Mouse (Mus musculus): Measurements from ENCODE around the gene Nkd2. TPM values are rescaled to one million over a fixed set of nuclear protein-coding genes. Genes with fewer than 3 reads are reported as not detected.

Nkd2 gene
- polyA plus RNA-seq, 1 experiment: 19.3 TPM

- DNase-seq (ENCODE audit: low read depth): no peak
- no peak for TF ChIP-seq CTCF (IDR thresholded peaks at IDR 0.05; ENCODE audit: borderline replicate concordance, extremely low read depth, insufficient read depth, insufficient read length)
- TF ChIP-seq POLR2A (IDR thresholded peaks at IDR 0.05; ENCODE audit: borderline replicate concordance, extremely low read depth, insufficient read depth, insufficient read length, poor library complexity, severe bottlenecking): no peak
Observed at GRCm38 (mm10) chr13:73839740-73840139, 7.7 kb downstream of the Nkd2 start.

GRCm38 (mm10) chr13:73839137-73839548 is 8.3 kb downstream of the Nkd2 start:
- peak; percentile 79 for DNase-seq (ENCODE audit: low read depth)
- TF ChIP-seq CTCF (IDR thresholded peaks at IDR 0.05; ENCODE audit: borderline replicate concordance, extremely low read depth, insufficient read depth, insufficient read length) (no peak), POLR2A (IDR thresholded peaks at IDR 0.05; ENCODE audit: borderline replicate concordance, extremely low read depth, insufficient read depth, insufficient read length, poor library complexity, severe bottlenecking) (no peak)

GRCm38 (mm10) chr13:73837708-73838107 is 9.7 kb downstream of the Nkd2 start:
- no peak for DNase-seq (ENCODE audit: low read depth)
- TF ChIP-seq POLR2A (IDR thresholded peaks at IDR 0.05; ENCODE audit: borderline replicate concordance, extremely low read depth, insufficient read depth, insufficient read length, poor library complexity, severe bottlenecking) (no peak), CTCF (IDR thresholded peaks at IDR 0.05; ENCODE audit: borderline replicate concordance, extremely low read depth, insufficient read depth, insufficient read length) (no peak)

- no peak for TF ChIP-seq CTCF (IDR thresholded peaks at IDR 0.05; ENCODE audit: borderline replicate concordance, extremely low read depth, insufficient read depth, insufficient read length)
- DNase-seq (ENCODE audit: low read depth): no peak
Observed at GRCm38 (mm10) chr13:73836491-73836890, 10.9 kb downstream of the Nkd2 start.

GRCm38 (mm10) chr13:73835791-73836190 is 11.6 kb downstream of the Nkd2 start:
- no peak for TF ChIP-seq CTCF (IDR thresholded peaks at IDR 0.05; ENCODE audit: borderline replicate concordance, extremely low read depth, insufficient read depth, insufficient read length)
- TF ChIP-seq POLR2A (IDR thresholded peaks at IDR 0.05; ENCODE audit: borderline replicate concordance, extremely low read depth, insufficient read depth, insufficient read length, poor library complexity, severe bottlenecking): no peak
- DNase-seq (ENCODE audit: low read depth): peak; percentile 51

- no peak for TF ChIP-seq CTCF (IDR thresholded peaks at IDR 0.05; ENCODE audit: borderline replicate concordance, extremely low read depth, insufficient read depth, insufficient read length)
- DNase-seq (ENCODE audit: low read depth): no peak
Observed at GRCm38 (mm10) chr13:73833809-73834208, 13.6 kb downstream of the Nkd2 start.

- TF ChIP-seq CTCF (IDR thresholded peaks at IDR 0.05; ENCODE audit: borderline replicate concordance, extremely low read depth, insufficient read depth, insufficient read length) (peak; percentile 91), POLR2A (IDR thresholded peaks at IDR 0.05; ENCODE audit: borderline replicate concordance, extremely low read depth, insufficient read depth, insufficient read length, poor library complexity, severe bottlenecking) (no peak)
- peak; percentile 59 for DNase-seq (ENCODE audit: low read depth)
Observed at GRCm38 (mm10) chr13:73831486-73831885, 15.9 kb downstream of the Nkd2 start.

- peak; percentile 55 for DNase-seq (ENCODE audit: low read depth)
- no peak for TF ChIP-seq POLR2A (IDR thresholded peaks at IDR 0.05; ENCODE audit: borderline replicate concordance, extremely low read depth, insufficient read depth, insufficient read length, poor library complexity, severe bottlenecking)
- TF ChIP-seq CTCF (IDR thresholded peaks at IDR 0.05; ENCODE audit: borderline replicate concordance, extremely low read depth, insufficient read depth, insufficient read length): no peak
Observed at GRCm38 (mm10) chr13:73827243-73827642, 20.2 kb downstream of the Nkd2 start.

- TF ChIP-seq CTCF (IDR thresholded peaks at IDR 0.05; ENCODE audit: borderline replicate concordance, extremely low read depth, insufficient read depth, insufficient read length): no peak
- no peak for TF ChIP-seq POLR2A (IDR thresholded peaks at IDR 0.05; ENCODE audit: borderline replicate concordance, extremely low read depth, insufficient read depth, insufficient read length, poor library complexity, severe bottlenecking)
Observed at GRCm38 (mm10) chr13:73823711-73824110, 23.7 kb downstream of the Nkd2 start.

GRCm38 (mm10) chr13:73822187-73822800 is 25.1 kb downstream of the Nkd2 start:
- DNase-seq (ENCODE audit: low read depth): peak; percentile 57
- TF ChIP-seq POLR2A (IDR thresholded peaks at IDR 0.05; ENCODE audit: borderline replicate concordance, extremely low read depth, insufficient read depth, insufficient read length, poor library complexity, severe bottlenecking) (no peak), CTCF (IDR thresholded peaks at IDR 0.05; ENCODE audit: borderline replicate concordance, extremely low read depth, insufficient read depth, insufficient read length) (peak; percentile 57; the same call in 1 of the 2 replicates)

More at GRCm38 (mm10) chr13:73823711-73824110, 23.7 kb downstream of the Nkd2 start:
- DNase-seq (ENCODE audit: low read depth): no peak

- DNase-seq (ENCODE audit: low read depth): no peak
- TF ChIP-seq CTCF (IDR thresholded peaks at IDR 0.05; ENCODE audit: borderline replicate concordance, extremely low read depth, insufficient read depth, insufficient read length): no peak
- no peak for TF ChIP-seq POLR2A (IDR thresholded peaks at IDR 0.05; ENCODE audit: borderline replicate concordance, extremely low read depth, insufficient read depth, insufficient read length, poor library complexity, severe bottlenecking)
Observed at GRCm38 (mm10) chr13:73821251-73821650, 26.2 kb downstream of the Nkd2 start.

GRCm38 (mm10) chr13:73818921-73819320 is 28.5 kb downstream of the Nkd2 start:
- TF ChIP-seq CTCF (IDR thresholded peaks at IDR 0.05; ENCODE audit: borderline replicate concordance, extremely low read depth, insufficient read depth, insufficient read length) (no peak), POLR2A (IDR thresholded peaks at IDR 0.05; ENCODE audit: borderline replicate concordance, extremely low read depth, insufficient read depth, insufficient read length, poor library complexity, severe bottlenecking) (no peak)
- no peak for DNase-seq (ENCODE audit: low read depth)
